Mouse (Mus musculus): Measurements from ENCODE around the gene Arnt2. TPM values are rescaled to one million over a fixed set of nuclear protein-coding genes. Genes with fewer than 3 reads are reported as not detected.

Arnt2 gene
- polyA plus RNA-seq, 1 experiment from 2014 or later: 0.16 TPM

DNA sequence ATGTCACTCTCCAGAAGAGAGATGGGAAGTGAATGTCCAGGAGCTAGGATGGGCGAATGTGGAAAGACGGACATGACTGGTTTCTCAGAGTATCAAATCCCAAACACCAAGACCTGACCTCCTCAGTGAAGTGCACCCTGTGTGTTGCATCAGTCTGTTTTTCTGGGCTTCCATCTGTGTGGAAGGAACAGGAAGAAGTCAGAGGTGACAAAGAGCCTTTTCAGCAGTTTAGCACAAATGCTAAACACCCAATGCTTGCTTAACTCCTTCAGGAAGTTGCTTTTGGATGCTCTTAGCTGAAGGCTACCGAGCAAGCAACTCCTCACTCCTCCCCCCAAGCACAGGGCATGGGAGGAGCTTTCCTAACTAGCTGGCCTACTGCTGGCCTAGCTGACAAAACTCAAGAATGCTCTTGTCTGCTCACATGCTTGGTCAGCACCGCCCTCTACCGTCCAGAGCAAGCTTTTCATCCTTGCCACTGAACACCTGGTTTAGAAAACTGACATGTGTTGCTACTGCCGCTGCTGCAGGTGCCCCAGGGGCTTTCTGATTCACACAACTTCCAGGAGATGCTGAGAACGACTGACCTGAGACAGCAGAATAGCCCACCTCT, 137.7 kb downstream of the Arnt2 start:
- H3K27ac ChIP-seq: peak overlapping the region; percentile 45
- WGBS (ENCODE audit: missing documents): 29% methylated on average over 7 of the region's 7 CpGs
- no peaks in the 10 kb centered on the region for H3K79me2 ChIP-seq (ENCODE audit: inconsistent target)
- no peak overlapping the region for H3K4me3 ChIP-seq (ENCODE audit: inconsistent target)
- H3K36me3 ChIP-seq (ENCODE audit: inconsistent target): no peaks in the 10 kb centered on the region

DNA sequence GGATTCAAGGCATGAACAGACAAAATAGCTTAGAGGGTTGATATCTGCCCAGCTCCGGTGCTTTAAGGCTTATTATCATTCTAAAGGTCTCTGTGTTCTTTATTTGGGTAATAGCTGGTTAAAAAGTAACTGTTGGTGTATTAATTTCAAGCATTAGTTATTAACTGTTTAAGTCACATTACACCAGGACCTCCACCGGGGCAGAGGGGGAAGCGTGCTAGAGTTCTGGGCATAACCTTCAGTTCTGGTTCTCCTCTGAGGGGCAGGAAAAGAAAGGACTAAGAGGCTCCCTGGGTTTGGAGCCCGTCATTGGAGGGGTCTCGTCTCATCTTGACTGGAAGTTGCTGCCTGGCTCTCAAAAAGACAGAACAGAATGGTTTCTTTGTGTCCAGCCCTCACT, 138.5 kb downstream of the Arnt2 start:
- Histone ChIP-seq H3K36me3 (ENCODE audit: inconsistent target) (no peaks in the 10 kb centered on the region), H3K4me3 (ENCODE audit: inconsistent target) (no peak overlapping the region), H3K27ac (peak overlapping the region; percentile 45; the same call in 1 of the 2 replicates), H3K79me2 (ENCODE audit: inconsistent target) (no peaks in the 10 kb centered on the region)
- WGBS (ENCODE audit: missing documents): 92% methylated on average over 5 of the region's 5 CpGs

DNA sequence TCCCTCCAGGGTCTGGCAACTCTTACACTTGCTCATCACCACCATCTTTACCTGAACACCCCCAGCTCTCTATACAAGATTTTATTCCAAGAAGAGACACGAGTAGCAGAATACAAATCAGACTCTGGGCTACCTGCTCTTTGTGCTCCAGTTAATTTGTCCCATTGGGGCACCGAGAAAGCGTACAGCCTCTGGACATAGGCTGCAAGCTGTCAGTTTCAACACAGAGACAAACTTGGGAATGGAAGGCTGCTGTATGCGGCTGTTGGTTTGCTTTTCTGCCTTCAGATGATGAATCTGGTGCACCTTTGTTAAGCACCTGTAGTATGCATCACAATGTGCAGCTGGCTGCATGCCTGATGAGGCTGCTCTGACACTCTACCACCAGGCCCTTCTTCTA, 146.5 kb downstream of the Arnt2 start:
- 84% methylated on average over 4 of the region's 4 CpGs for WGBS (ENCODE audit: missing documents)
- no peaks in the 10 kb centered on the region for H3K36me3 ChIP-seq (ENCODE audit: inconsistent target)
- H3K79me2 ChIP-seq (ENCODE audit: inconsistent target): no peaks in the 10 kb centered on the region
- no peak overlapping the region for H3K27ac ChIP-seq
- no peak overlapping the region for H3K4me3 ChIP-seq (ENCODE audit: inconsistent target)

DNA sequence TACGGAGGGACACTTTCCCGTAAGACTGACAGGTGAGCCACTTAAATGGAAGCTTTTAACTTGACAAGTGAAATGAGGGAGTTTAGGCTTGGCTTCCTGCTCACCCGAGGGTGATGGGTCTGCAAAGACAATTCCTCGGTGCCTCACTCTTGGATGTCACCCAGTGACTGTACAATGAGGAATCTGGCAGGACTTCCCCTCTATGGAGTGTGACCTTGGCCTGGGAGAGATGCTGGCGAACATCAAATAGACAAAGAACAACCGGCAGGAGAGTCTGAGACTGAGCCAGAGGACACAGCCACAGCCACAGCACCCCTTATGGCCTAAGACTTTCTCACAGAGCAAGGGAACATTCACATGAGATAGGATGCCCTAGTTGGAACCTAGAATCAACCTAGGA, 148.6 kb downstream of the Arnt2 start:
- 95% methylated on average over 6 of the region's 6 CpGs for WGBS (ENCODE audit: missing documents)
- H3K4me3 ChIP-seq (ENCODE audit: inconsistent target): no peak overlapping the region
- H3K79me2 ChIP-seq (ENCODE audit: inconsistent target): no peaks in the 10 kb centered on the region
- H3K36me3 ChIP-seq (ENCODE audit: inconsistent target): no peaks in the 10 kb centered on the region
- H3K27ac ChIP-seq: no peak overlapping the region

DNA sequence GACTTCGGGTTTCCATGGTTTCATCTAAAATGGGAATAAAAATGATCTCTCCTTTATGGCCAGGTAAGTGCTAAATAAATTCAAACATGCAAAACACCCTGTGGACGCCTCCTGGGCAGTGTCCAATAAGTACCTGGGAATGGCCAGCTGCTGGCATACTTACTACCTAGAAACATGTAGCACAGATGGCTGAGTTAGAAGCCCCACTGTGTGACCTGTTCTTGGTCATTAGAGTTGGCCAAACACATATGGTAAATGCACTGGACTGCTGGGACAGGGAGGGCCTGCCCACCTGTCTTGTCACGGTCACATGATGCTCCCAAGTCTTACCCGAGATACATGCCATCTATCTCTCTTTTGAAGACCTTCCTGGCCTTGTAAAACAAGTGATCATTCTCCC, 149.6 kb downstream of the Arnt2 start:
- 90% methylated on average over 4 of the region's 4 CpGs for WGBS (ENCODE audit: missing documents)
- Histone ChIP-seq H3K4me3 (ENCODE audit: inconsistent target) (no peak overlapping the region), H3K79me2 (ENCODE audit: inconsistent target) (no peaks in the 10 kb centered on the region), H3K36me3 (ENCODE audit: inconsistent target) (no peaks in the 10 kb centered on the region), H3K27ac (no peak overlapping the region)

DNA sequence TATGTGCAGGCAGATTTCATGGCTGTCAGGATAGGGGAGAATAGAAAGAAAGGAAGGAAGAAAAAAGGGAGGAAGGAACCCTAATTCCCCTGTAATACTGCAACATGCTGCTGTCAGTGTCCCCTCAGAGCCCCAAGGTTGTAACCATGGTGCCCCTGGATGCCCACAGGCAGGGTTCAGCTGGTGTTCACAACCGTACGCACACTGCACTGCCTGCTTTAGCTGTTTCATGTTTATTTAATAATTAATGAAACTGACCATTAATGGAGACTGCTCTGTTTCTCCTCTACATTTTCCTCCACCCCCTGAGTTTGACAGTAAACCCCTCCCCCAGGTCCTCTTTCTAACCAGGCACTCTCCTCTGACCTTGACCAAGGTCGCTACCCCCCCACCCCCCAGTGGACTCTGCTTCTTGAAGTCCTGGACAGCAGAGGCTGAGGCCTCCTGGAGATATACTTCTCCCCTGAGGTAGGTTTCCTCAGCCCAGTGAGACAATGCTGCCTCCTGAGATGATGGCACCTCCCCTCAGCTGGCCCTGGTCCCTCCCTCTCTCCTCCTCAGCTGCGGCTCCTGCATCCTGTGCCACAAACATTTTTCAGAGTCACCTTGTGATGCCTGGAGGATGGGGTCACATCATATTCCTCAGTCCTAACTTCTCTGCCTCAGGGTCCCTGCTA, 150.5 kb downstream of the Arnt2 start:
- Histone ChIP-seq H3K79me2 (ENCODE audit: inconsistent target) (no peaks in the 10 kb centered on the region), H3K27ac (no peak overlapping the region), H3K4me3 (ENCODE audit: inconsistent target) (no peak overlapping the region), H3K36me3 (ENCODE audit: inconsistent target) (no peaks in the 10 kb centered on the region)
- 81% methylated on average over 4 of the region's 4 CpGs for WGBS (ENCODE audit: missing documents)

DNA sequence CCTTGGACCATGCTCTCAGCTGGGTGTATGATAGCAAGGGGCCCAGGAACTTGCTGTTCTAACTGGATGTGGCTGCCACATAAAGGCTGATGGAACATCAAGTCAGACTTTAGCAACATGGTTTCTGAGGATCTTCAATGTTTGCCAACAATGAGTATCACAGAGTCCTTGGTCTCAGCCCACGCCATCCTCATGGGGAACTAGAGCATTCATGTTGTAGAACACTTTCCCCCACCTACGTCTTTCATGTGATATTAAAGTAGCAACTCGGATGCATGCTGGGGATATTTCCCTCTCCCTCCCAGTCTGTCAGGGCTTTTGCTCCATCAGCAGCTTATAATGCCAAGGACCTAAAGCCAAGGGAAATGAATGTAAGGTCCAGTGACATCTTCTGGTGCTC, 153.3 kb downstream of the Arnt2 start:
- Histone ChIP-seq H3K27ac (no peak overlapping the region), H3K4me3 (ENCODE audit: inconsistent target) (no peak overlapping the region), H3K79me2 (ENCODE audit: inconsistent target) (no peaks in the 10 kb centered on the region), H3K36me3 (ENCODE audit: inconsistent target) (no peaks in the 10 kb centered on the region)
- 95% methylated on average over 3 of the region's 3 CpGs for WGBS (ENCODE audit: missing documents)

DNA sequence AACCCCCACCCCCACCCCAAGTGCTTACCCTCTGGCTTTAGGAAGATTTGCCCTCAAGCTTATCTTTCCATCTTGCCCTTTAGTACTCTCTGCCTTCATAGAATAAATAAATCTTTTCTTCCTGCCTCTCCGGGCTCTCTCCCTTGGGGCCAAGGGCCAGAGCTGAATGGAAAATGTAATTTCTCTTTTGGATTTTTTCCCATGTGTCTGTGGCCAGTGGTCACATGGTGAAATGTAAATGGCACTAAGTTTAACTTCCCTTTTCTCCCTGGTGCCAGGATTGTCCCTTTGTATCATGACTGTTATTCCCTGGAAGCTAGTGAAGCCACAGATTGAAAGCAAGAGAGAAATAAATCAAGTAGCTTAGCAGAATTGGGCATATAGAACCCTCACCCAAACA, 153.7 kb downstream of the Arnt2 start:
- 69% methylated on average over 1 of the region's 1 CpGs for WGBS (ENCODE audit: missing documents)
- Histone ChIP-seq H3K27ac (no peak overlapping the region), H3K36me3 (ENCODE audit: inconsistent target) (no peaks in the 10 kb centered on the region), H3K4me3 (ENCODE audit: inconsistent target) (no peak overlapping the region), H3K79me2 (ENCODE audit: inconsistent target) (no peaks in the 10 kb centered on the region)

DNA sequence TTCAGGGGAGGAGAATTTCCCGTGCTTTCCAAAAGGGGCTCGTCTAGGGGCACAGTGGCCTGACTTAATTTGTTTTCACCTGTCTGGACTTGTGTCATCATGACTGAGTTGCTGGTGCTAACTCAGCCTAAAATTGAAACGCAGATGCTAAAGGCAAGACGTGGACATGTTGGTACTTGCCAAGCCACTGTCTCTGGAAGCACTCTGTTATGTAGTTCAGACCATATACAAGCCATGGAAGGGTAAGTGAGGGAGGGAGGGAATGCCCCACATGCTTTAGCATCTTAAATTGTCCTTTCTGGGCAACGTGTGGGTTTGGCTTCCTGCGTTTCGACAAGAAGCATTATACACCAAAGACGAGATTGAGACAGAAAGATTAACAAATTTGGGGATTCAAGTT, 155.1 kb downstream of the Arnt2 start:
- H3K27ac ChIP-seq: no peak overlapping the region
- 72% methylated on average over 7 of the region's 8 CpGs for WGBS (ENCODE audit: missing documents)
- H3K4me3 ChIP-seq (ENCODE audit: inconsistent target): no peak overlapping the region
- H3K79me2 ChIP-seq (ENCODE audit: inconsistent target): no peaks in the 10 kb centered on the region
- no peaks in the 10 kb centered on the region for H3K36me3 ChIP-seq (ENCODE audit: inconsistent target)

DNA sequence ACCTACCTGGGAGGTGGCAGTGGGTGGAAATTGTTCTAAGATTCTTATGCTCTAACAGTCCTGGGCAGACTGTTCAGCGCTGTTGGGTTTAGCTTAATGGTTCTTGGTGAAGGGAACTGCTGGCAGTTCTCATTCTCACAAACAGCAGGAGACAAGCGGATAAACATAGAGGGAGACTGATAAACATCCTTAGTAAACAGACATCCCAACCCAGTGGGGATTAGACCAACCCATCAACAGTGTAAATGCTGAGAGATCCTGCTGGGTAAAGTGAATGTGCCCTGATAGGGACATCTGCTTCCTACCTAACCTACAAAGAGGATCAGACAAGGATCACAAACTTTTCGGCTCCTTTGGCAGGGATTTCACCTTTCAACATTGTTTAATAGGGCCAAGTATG, 155.7 kb downstream of the Arnt2 start:
- H3K79me2 ChIP-seq (ENCODE audit: inconsistent target): no peaks in the 10 kb centered on the region
- no peaks in the 10 kb centered on the region for H3K36me3 ChIP-seq (ENCODE audit: inconsistent target)
- 90% methylated on average over 3 of the region's 3 CpGs for WGBS (ENCODE audit: missing documents)
- H3K4me3 ChIP-seq (ENCODE audit: inconsistent target): no peak overlapping the region
- H3K27ac ChIP-seq: no peak overlapping the region

DNA sequence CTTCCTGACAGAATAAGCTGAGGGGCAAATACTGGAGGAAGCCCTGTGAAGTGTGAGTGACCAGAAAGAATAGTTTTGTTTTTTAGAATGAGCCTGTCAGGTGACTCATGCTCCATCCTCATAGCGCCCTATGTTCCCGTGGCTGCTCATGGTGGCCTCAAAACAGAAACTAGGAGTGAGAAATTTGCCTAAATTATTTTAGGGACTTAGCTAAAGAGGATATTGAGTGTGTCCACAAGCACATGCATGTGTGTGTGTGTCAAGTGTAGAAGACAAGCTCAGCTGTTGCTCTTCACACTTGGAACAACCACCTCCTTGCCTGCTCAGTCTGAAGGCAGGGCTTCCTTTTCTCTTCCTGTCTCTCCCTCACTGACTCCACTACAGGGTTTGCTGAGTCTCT, 158.3 kb downstream of the Arnt2 start:
- Histone ChIP-seq H3K4me3 (ENCODE audit: inconsistent target) (no peak overlapping the region), H3K27ac (no peak overlapping the region), H3K36me3 (ENCODE audit: inconsistent target) (no peaks in the 10 kb centered on the region), H3K79me2 (ENCODE audit: inconsistent target) (no peaks in the 10 kb centered on the region)
- 73% methylated on average over 2 of the region's 2 CpGs for WGBS (ENCODE audit: missing documents)

DNA sequence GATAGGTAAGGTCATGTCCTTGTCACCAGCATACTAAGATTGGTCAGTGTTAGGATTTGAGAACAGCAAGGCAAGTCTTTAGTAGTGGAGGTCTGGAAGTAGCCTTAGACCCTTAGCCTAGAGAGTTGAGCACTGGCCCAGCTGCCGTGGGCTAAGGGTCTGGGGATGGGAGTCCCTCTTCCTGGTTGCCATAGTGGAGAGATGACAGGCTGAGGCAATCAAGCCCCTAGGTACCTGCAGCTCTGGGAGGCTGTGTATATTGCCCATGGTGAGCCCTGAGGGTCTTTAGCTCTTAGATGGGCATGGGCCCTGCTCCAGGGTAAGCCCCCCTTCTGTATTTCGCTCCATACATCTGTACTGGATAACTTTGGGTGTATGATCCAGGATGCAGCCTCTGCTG, 159.2 kb downstream of the Arnt2 start:
- no peaks in the 10 kb centered on the region for H3K79me2 ChIP-seq (ENCODE audit: inconsistent target)
- H3K4me3 ChIP-seq (ENCODE audit: inconsistent target): no peak overlapping the region
- no peaks in the 10 kb centered on the region for H3K36me3 ChIP-seq (ENCODE audit: inconsistent target)
- peak overlapping the region; percentile 42 for H3K27ac ChIP-seq
- WGBS (ENCODE audit: missing documents): 94% methylated on average over 2 of the region's 2 CpGs

DNA sequence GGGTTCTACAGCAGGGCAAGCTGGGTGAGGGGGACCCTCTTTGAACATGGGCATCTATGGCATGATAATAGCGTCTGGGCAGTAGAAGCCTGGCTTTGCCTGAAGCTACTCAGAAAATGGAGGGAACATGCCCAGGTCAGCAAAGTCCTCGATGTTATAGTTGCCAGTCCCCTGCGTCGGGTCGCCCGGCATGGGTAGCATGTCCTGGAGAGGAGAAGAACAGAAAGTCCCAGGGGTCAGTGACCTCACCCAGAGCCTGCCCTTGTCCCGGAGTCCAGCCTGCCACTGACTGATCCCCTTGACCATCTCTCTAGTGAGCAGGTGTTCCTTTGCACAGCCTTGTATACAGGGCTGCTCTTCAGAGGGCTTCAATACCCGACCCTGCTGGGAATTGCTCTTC, 160.0 kb downstream of the Arnt2 start:
- Histone ChIP-seq H3K36me3 (ENCODE audit: inconsistent target) (no peaks in the 10 kb centered on the region), H3K4me3 (ENCODE audit: inconsistent target) (no peak overlapping the region), H3K27ac (0 out of 2 replicates have a peak overlapping the region, but pooled peaks have one; percentile 7), H3K79me2 (ENCODE audit: inconsistent target) (no peaks in the 10 kb centered on the region)
- 93% methylated on average over 8 of the region's 8 CpGs for WGBS (ENCODE audit: missing documents)

DNA sequence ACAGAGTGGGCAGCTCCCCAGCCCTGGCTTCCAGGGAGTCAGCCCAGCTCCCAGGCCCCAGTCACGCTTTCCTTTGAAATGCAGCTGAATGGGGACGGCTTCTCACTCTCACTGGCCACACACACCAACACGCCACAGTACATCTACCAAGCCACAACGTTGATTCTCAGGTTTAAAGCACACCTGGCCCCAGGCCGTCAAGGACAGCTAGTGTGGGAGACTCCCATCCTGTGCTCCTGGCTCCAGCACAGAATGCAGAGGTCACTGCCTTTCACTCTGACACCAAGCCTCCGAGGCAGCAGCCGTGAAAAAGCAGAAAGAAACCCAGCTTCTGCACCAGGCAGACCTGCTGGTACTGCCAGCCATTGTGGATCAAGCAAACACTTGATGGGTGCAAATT, 160.6 kb downstream of the Arnt2 start:
- WGBS (ENCODE audit: missing documents): 90% methylated on average over 7 of the region's 7 CpGs
- H3K4me3 ChIP-seq (ENCODE audit: inconsistent target): no peak overlapping the region
- H3K27ac ChIP-seq: no peak overlapping the region
- H3K36me3 ChIP-seq (ENCODE audit: inconsistent target): no peaks in the 10 kb centered on the region
- H3K79me2 ChIP-seq (ENCODE audit: inconsistent target): no peaks in the 10 kb centered on the region

DNA sequence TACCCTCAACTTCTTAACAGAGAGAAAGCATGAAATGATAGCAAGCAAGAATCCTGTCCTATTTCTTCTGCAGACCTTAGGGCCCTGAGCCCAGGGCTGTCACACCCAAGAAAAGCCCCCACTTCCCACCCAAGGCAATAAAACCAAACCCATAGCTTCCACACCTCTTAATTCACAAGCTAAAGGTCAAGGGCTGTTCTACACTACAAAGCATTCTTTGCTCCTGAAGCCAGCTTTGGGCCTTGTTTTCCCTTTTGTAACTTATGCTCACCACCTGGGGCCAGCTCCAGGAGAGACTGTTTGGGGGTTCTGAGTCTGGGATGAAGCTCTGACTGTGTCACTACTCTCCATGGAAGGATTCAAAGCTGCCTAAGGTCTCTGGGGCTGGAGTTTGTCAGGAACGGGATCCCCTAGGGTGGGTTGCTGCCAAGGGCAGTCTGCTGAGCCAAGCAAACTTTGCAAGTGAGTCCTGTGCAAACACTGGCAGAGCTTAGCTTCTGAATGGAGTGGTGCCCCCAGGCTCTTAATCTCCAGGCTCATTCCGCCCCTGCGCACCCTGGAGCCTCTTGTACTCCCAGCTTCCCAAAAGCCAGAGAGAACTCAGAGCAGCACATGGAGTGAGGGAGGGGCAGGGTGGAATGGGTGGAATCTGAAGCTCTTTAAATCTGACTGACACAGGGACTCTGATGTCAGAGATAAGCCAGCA, 161.9 kb downstream of the Arnt2 start:
- H3K36me3 ChIP-seq (ENCODE audit: inconsistent target): no peaks in the 10 kb centered on the region
- H3K4me3 ChIP-seq (ENCODE audit: inconsistent target): no peak overlapping the region
- no peaks in the 10 kb centered on the region for H3K79me2 ChIP-seq (ENCODE audit: inconsistent target)
- no peak overlapping the region for H3K27ac ChIP-seq
- 87% methylated on average over 3 of the region's 3 CpGs for WGBS (ENCODE audit: missing documents)

Measured in macrophage (primary cell).